ENCODE assay signal across 9 mouse cellular contexts in the genomic region with DNA sequence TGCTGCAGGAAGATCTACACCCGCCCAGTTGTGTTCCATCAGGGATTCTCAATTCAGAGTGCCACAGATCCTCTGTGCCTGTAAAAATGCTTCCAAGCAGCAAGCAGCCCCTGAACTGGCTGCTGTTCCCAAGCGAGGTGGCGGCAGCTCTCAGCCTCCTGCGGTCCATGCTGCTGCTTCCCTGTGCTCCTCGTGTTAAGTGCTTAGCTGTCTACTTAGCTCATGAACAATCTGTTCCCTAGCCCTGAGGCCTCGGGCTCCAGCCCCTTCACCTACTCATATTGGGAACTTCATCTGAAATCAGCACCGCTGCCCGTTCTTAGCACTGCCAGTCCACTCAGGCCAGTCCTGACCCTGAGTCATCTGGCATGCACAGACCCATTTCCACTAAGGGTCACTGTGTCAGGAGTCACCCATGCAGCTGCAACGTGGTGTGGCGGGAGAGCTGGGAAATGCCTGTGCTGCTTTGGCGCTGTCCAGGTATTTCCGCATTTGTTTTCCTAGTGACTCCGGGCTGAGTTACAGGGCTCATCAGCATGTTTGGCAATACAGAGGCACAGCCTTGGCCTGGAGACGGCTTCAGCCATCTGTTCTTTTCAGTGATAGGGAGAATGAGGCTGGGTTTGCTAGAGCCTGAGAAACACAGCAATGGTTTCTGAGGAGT.
DNase-seq lines count a peak whose midpoint lies in the region; ATAC-seq and TF ChIP-seq lines count a peak whose summit lies in the region.
"Had no signal": no experiment of that assay in that cellular context is flagged by ENCODE, and none has a peak within 500 bp of the region (broad histone marks: within the 10 kb centered on the region; RNA-seq: fewer than 3 reads in every experiment).

No protein-coding gene starts in this region.

- no peaks in the 10 kb centered on the region for H3K27me3 ChIP-seq in E14TG2a.4 (ENCODE audit: insufficient read depth, low read length)
- H3K27me3 ChIP-seq in embryonic facial prominence, embryonic 11.5 days (ENCODE audit: control insufficient read depth, insufficient read depth, low read length), result no peaks in the 10 kb centered on the region
- H3K27me3 ChIP-seq in heart, embryonic 15.5 days, result no peaks in the 10 kb centered on the region
- H3K27me3 ChIP-seq: lung, embryonic 15.5 days had no signal

- peaks cover 75% of the 10 kb centered on the region for H3K4me1 ChIP-seq in E14TG2a.4 (replicated peaks; ENCODE audit: low read depth, low read length)
- no peaks in the 10 kb centered on the region for H3K4me1 ChIP-seq in embryonic facial prominence, embryonic 11.5 days (ENCODE audit: control insufficient read depth, insufficient read depth, low read length)
- H3K4me1 ChIP-seq in heart, embryonic 15.5 days (replicated peaks), result peaks cover 41% of the 10 kb centered on the region

- no peak for ATAC-seq in embryonic facial prominence, embryonic 11.5 days (replicated peaks; ENCODE audit: insufficient number of reproducible peaks, low FRiP score, low TSS enrichment, low read depth)
- ATAC-seq in heart, embryonic 15.5 days (replicated peaks; ENCODE audit: insufficient number of reproducible peaks, insufficient read depth, low FRiP score, low read depth), result no peak

- H3K4me2 ChIP-seq in embryonic facial prominence, embryonic 11.5 days (ENCODE audit: low read depth, low read length), result no peak overlapping the region
- no peak overlapping the region for H3K4me2 ChIP-seq in heart, embryonic 15.5 days
- H3K4me2 ChIP-seq: lung, embryonic 15.5 days had no signal

- no peaks in the 10 kb centered on the region for H3K9me3 ChIP-seq in E14TG2a.4 (ENCODE audit: low read length)
- H3K9me3 ChIP-seq in embryonic facial prominence, embryonic 11.5 days (replicated peaks; ENCODE audit: control insufficient read depth, low read length), result no peaks in the 10 kb centered on the region
- no peaks in the 10 kb centered on the region for H3K9me3 ChIP-seq in heart, embryonic 15.5 days (replicated peaks)
- H3K9me3 ChIP-seq: lung, embryonic 15.5 days had no signal

- no peak for TF ChIP-seq CTCF in E14TG2a.4 (conservative IDR thresholded peaks at IDR 0.05; ENCODE audit: low read length)

- no peak overlapping the region for H3K27ac ChIP-seq in embryonic facial prominence, embryonic 11.5 days (replicated peaks; ENCODE audit: low read depth, low read length)
- peak overlapping the region; percentile 43 for H3K27ac ChIP-seq in heart, embryonic 15.5 days
- H3K27ac ChIP-seq: lung, embryonic 15.5 days had no signal

- peak overlapping the region; percentile 55 for H3K4me3 ChIP-seq in E14TG2a.4 (replicated peaks; ENCODE audit: low read length)
- H3K4me3 ChIP-seq in embryonic facial prominence, embryonic 11.5 days (ENCODE audit: low read depth, low read length), result no peak overlapping the region
- no peak overlapping the region for H3K4me3 ChIP-seq in heart, embryonic 15.5 days
- H3K4me3 ChIP-seq: lung, embryonic 15.5 days had no signal

- H3K9ac ChIP-seq in embryonic facial prominence, embryonic 11.5 days (replicated peaks; ENCODE audit: low read length), result no peak overlapping the region
- H3K9ac ChIP-seq in heart, embryonic 15.5 days, result no peak overlapping the region
- H3K9ac ChIP-seq: lung, embryonic 15.5 days had no signal

- peak; percentile 96 for DNase-seq in adipocyte (ENCODE audit: low spot score)
- DNase-seq in embryonic facial prominence, embryonic 11.5 days (ENCODE audit: low spot score), result peak; percentile 18
- DNase-seq in layer of hippocampus, adult 8-10 months (ENCODE audit: low spot score in 2 of 2), result peak; percentile 38 to 49
- peak; percentile 34 for DNase-seq in mesoderm, embryonic 11.5 days (ENCODE audit: low read depth, low spot score)
- no peak for DNase-seq in natural killer cell, adult 2 months (ENCODE audit: low spot score in 2 of 2)
- DNase-seq in thymus, postnatal 14 days, result no peak

- WGBS in embryonic facial prominence, embryonic 11.5 days, result 44% methylated on average over 14 of the region's 14 CpGs
- WGBS in heart, embryonic 15.5 days, result 49% methylated on average over 14 of the region's 14 CpGs

- no peaks in the 10 kb centered on the region for H3K36me3 ChIP-seq in E14TG2a.4 (ENCODE audit: insufficient read depth, low read length)
- no peaks in the 10 kb centered on the region for H3K36me3 ChIP-seq in embryonic facial prominence, embryonic 11.5 days (replicated peaks; ENCODE audit: control insufficient read depth, insufficient read depth, low read depth, low read length)
- no peaks in the 10 kb centered on the region for H3K36me3 ChIP-seq in heart, embryonic 15.5 days
- H3K36me3 ChIP-seq: lung, embryonic 15.5 days had no signal

Comparison
In these comparisons a context has a peak if more than half of its experiments do, and no peak if none do; other contexts are left out.
1. DNase-seq: peak in adipocyte (single experiment), embryonic facial prominence, embryonic 11.5 days (single experiment), layer of hippocampus, adult 8-10 months (2 of 2) and mesoderm, embryonic 11.5 days (single experiment); none in natural killer cell, adult 2 months (0 of 2) and thymus, postnatal 14 days (single experiment).